Mouse (Mus musculus) kidney, embryonic 14.5 days (tissue): ENCODE data around the gene Mamdc4. TPM values are rescaled to one million over a fixed set of nuclear protein-coding genes. Genes with fewer than 3 reads are reported as not detected.
A peak's percentile ranks its signal among the peaks of the same experiment; 100 is the strongest.

ENCODE experiments used
- ATAC-seq: fragments of 200-750 bp; cut with Nextera tagmentation; 2 replicates; pipeline ENCODE4 v1.8.0; 2017; ENCODE audit warnings: moderate number of reproducible peaks, mild to moderate bottlenecking, moderate TSS enrichment, moderate library complexity; ENCODE audit not compliant: low FRiP score, low TSS enrichment
- H3K27ac ChIP-seq: fragments of 300-500 bp; sonication (generic); 2 replicates; pipeline ENCODE4 v1.5.1; 2014; ENCODE audit warnings: low read depth, mild to moderate bottlenecking, low read length, moderate library complexity, mixed read lengths
- H3K27me3 ChIP-seq: fragments of 300-500 bp; sonication (generic); 2 replicates; pipeline ENCODE4 v1.6.1; 2014; ENCODE audit warnings: mild to moderate bottlenecking, low read length; ENCODE audit not compliant: control insufficient read depth, insufficient read depth
- H3K36me3 ChIP-seq: fragments of 300-500 bp; sonication (generic); 2 replicates; pipeline ENCODE4 v1.6.1; 2014; ENCODE audit warnings: low read length, mixed read lengths; ENCODE audit not compliant: control insufficient read depth, insufficient read depth
- H3K4me1 ChIP-seq: fragments of 300-500 bp; sonication (generic); 2 replicates; pipeline ENCODE4 v1.6.1; 2014; ENCODE audit warnings: low read length, mixed read lengths; ENCODE audit not compliant: control insufficient read depth, insufficient read depth
- H3K4me2 ChIP-seq: fragments of 300-500 bp; sonication (generic); replicated peaks from 2 replicates; pipeline ENCODE4 v1.6.1; 2014; ENCODE audit warnings: low read depth, mild to moderate bottlenecking, low read length
- H3K4me3 ChIP-seq: fragments of 300-500 bp; sonication (generic); 2 replicates; pipeline ENCODE4 v1.5.1; 2014; ENCODE audit warnings: mild to moderate bottlenecking, low read length
- H3K9ac ChIP-seq: fragments of 300-500 bp; sonication (generic); 2 replicates; pipeline ENCODE4 v1.6.1; 2014; ENCODE audit warnings: low read depth, mild to moderate bottlenecking, low read length, moderate library complexity
- H3K9me3 ChIP-seq: fragments of 300-500 bp; sonication (generic); 2 replicates; pipeline ENCODE4 v1.6.1; 2016; ENCODE audit warnings: low read length; ENCODE audit not compliant: control insufficient read depth
- WGBS: fragments of 180-500 bp; shearing (Covaris S2); extraction: QIAGEN DNeasy Blood & Tissue Kit; methylation state at CpG from one replicate; pipeline ENCODE4 v1.1.7; 2014; 5-methylcytosine and 5-hydroxymethylcytosine counted together
- polyA plus RNA-seq: library from polyadenylated mRNA; unstranded; fragments of >200 nt; fragmentation: Nextera tagmentation; extraction: Ambion mirVana; gene quantifications from 2 replicates; pipeline ENCODE4 v1.2.1, GENCODE M21; 2014

Mamdc4 gene
- polyA plus RNA-seq, 1 experiment from 2014 or later = 7.5 TPM

DNA sequence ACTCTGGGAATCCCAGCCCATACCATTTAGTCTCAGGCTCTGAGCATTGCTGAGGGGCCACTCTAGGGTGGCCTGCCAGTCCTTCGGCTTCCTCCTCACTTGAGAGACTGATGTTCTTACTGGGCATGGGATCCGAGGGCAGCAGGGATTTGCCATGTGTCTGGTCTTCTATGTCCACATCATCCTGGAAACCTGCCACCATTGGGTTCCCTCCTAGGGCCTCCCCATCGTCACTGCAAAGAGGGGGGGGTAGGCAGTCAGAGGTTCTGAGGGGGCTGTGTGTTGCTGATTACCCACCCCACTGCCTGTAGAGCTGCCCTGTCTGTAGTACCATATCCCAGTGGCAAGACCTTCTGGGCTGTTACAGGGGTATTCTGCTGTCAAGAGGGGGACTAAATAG is 11.0 kb upstream of the Mamdc4 start:
- no peak overlapping the region for H3K4me2 ChIP-seq
- peaks cover 68% of the 10 kb centered on the region for H3K36me3 ChIP-seq
- H3K4me3 ChIP-seq = no peak overlapping the region
- no peak overlapping the region for H3K9ac ChIP-seq
- no peak for ATAC-seq
- WGBS = 94% methylated on average over 3 of the region's 3 CpGs
- no peaks in the 10 kb centered on the region for H3K9me3 ChIP-seq
- peaks cover 6% of the 10 kb centered on the region for H3K27me3 ChIP-seq
- H3K4me1 ChIP-seq = peaks cover 13% of the 10 kb centered on the region
- H3K27ac ChIP-seq = no peak overlapping the region

- WGBS = 91% methylated on average over 4 of the region's 4 CpGs
- Histone ChIP-seq H3K27me3 (peaks cover 14% of the 10 kb centered on the region), H3K36me3 (peaks cover 64% of the 10 kb centered on the region), H3K9ac (no peak overlapping the region), H3K4me1 (peaks cover 15% of the 10 kb centered on the region), H3K4me3 (no peak overlapping the region), H3K4me2 (no peak overlapping the region), H3K9me3 (no peaks in the 10 kb centered on the region), H3K27ac (no peak overlapping the region)
- no peak for ATAC-seq
Measured at GRCm38 (mm10) chr2:25584856-25585255, 10.2 kb upstream of the Mamdc4 start.

GRCm38 (mm10) chr2:25584152-25584551 is 9.5 kb upstream of the Mamdc4 start:
- Histone ChIP-seq H3K4me1 (peaks cover 22% of the 10 kb centered on the region), H3K27me3 (peaks cover 21% of the 10 kb centered on the region), H3K4me2 (no peak overlapping the region), H3K4me3 (no peak overlapping the region), H3K9me3 (no peaks in the 10 kb centered on the region), H3K36me3 (peaks cover 57% of the 10 kb centered on the region), H3K9ac (no peak overlapping the region), H3K27ac (no peak overlapping the region)
- ATAC-seq = no peak
- 91% methylated on average over 3 of the region's 3 CpGs for WGBS

GRCm38 (mm10) chr2:25583571-25583970 is 8.9 kb upstream of the Mamdc4 start:
- 60% methylated on average over 4 of the region's 4 CpGs for WGBS
- no peaks in the 10 kb centered on the region for H3K9me3 ChIP-seq
- no peak for ATAC-seq
- no peak overlapping the region for H3K9ac ChIP-seq
- no peak overlapping the region for H3K4me3 ChIP-seq
- H3K4me1 ChIP-seq = peaks cover 22% of the 10 kb centered on the region
- peaks cover 55% of the 10 kb centered on the region for H3K36me3 ChIP-seq
- H3K4me2 ChIP-seq = no peak overlapping the region
- peaks cover 26% of the 10 kb centered on the region for H3K27me3 ChIP-seq
- H3K27ac ChIP-seq = no peak overlapping the region

DNA sequence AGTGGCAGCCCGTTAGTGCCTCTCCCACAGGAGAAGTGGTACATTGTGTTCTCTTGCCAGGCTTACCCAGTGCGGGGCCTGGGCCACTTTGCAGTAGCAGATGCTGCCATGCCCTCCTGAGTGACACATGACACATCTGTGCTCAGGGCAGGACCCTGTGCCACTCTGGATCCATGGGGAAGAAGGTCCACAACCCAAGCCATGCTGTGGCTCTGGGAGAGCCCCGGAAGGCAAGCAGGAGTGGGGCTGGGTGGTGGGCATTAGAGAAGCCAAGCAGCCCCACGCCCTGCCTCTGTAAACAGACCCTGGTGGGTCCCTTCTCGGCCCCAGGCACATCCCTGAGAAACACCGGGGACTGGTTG is 8.5 kb upstream of the Mamdc4 start:
- Histone ChIP-seq H3K36me3 (peaks cover 51% of the 10 kb centered on the region), H3K4me1 (peaks cover 26% of the 10 kb centered on the region), H3K9me3 (no peaks in the 10 kb centered on the region), H3K27me3 (peaks cover 31% of the 10 kb centered on the region), H3K27ac (no peak overlapping the region), H3K4me3 (no peak overlapping the region), H3K4me2 (no peak overlapping the region), H3K9ac (no peak overlapping the region)
- no peak for ATAC-seq
- 81% methylated on average over 6 of the region's 6 CpGs for WGBS

DNA sequence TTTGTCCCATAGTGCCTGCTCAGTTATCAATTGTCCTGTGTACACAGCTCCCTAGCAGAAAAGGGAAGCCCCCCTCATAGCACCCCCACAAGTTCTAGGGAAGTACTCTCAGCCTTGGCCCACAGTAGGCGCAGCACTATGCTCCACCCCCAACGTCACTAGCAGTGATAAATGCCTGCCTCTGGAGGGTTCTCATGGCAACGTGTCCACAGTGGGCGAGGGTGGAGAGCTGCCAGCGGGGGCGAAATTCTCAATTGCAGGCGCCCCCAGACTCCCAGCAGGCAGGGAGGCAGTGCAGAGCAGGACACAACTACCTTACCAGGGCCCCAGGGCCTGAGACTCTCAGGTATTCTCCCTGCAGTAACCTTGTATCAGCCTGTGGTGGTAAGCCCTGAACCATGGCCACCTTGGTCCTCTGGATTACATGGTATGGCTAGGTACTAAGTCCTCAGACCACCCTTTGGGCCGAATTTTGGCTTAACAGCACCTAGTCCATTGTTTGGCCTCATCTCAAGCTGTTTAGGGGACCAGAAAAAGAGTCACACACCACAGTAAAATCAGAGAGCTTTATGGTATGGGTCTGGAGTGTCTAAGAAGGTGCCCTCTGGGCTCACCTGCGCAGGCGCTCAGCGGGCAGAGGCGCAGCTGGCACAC is 7.9 kb upstream of the Mamdc4 start:
- Histone ChIP-seq H3K36me3 (peaks cover 46% of the 10 kb centered on the region), H3K9me3 (no peaks in the 10 kb centered on the region), H3K4me3 (no peak overlapping the region), H3K4me2 (no peak overlapping the region), H3K27ac (no peak overlapping the region), H3K4me1 (peaks cover 31% of the 10 kb centered on the region), H3K9ac (no peak overlapping the region), H3K27me3 (peaks cover 36% of the 10 kb centered on the region)
- no peak for ATAC-seq
- WGBS = 55% methylated on average over 12 of the region's 12 CpGs

DNA sequence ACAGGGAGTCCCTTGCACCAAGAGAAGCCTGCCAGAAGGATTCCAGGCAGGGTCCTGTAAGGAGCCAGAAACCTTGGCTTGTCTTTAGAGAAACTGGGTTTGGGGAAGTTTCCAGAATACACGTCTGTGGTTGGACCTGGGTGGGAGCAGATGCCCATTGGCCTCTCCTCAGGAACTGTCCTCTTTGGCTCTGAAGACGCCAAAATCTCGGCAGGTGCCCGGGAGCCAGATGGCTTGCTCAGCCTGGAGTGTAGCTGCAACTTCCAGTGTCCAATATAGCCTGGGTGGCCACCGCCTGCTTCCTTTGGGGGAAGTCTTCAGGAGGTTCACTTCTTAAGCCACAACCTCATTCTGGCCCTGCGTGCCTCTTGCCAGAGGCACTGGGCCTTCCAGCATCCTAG is 7.3 kb upstream of the Mamdc4 start:
- Histone ChIP-seq H3K4me1 (peaks cover 37% of the 10 kb centered on the region), H3K9ac (no peak overlapping the region), H3K27me3 (peaks cover 43% of the 10 kb centered on the region), H3K27ac (no peak overlapping the region), H3K4me3 (no peak overlapping the region), H3K36me3 (peaks cover 39% of the 10 kb centered on the region), H3K4me2 (peak overlapping the region; percentile 61), H3K9me3 (peaks cover 2% of the 10 kb centered on the region; the same call in 1 of the 2 replicates)
- 33% methylated on average over 6 of the region's 6 CpGs for WGBS
- ATAC-seq = no peak

- H3K27me3 ChIP-seq = peaks cover 48% of the 10 kb centered on the region
Measured at GRCm38 (mm10) chr2:25581294-25581864, 6.7 kb upstream of the Mamdc4 start, which contains the start of gene Ajm1. TSS of gene Ajm1 (minus strand) at chr2:25581757.

DNA sequence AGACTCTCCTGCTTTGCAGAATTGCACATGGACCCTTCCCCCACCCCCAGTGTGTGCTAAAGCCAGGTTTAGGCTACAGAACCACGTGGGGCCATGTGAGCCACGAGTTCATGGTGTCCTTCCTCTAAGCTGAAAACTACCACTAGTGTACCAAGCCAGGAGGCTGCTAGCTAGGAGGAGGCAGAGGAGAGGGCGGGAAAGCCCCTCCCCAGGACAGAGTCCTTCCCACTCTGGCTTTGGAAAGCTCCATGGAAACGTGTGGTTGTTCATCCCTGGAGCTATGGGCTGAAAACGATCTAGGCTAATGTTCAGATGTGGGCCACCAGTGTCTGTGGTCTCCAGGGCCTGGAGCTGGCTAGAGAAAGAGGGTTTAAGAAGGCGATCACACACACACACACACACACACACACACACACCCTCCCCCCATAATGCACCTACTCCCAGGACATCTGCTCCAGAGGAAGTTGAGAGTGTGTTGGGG is 6.0 kb upstream of the Mamdc4 start:
- Histone ChIP-seq H3K27me3 (peaks cover 56% of the 10 kb centered on the region), H3K9ac (no peak overlapping the region), H3K4me3 (no peak overlapping the region), H3K4me1 (peaks cover 39% of the 10 kb centered on the region), H3K27ac (no peak overlapping the region), H3K9me3 (peaks cover 2% of the 10 kb centered on the region; the same call in 1 of the 2 replicates), H3K4me2 (no peak overlapping the region), H3K36me3 (peaks cover 27% of the 10 kb centered on the region)
- ATAC-seq = no peak
- WGBS = 50% methylated on average over 6 of the region's 6 CpGs

More at GRCm38 (mm10) chr2:25581294-25581864, 6.7 kb upstream of the Mamdc4 start, which contains the start of gene Ajm1:
- Histone ChIP-seq H3K4me1 (peaks cover 37% of the 10 kb centered on the region), H3K4me3 (peak within 1 kb of the TSS; percentile 32), H3K36me3 (peaks cover 34% of the 10 kb centered on the region), H3K27ac (no peak within 1 kb of the TSS), H3K4me2 (peak within 1 kb of the TSS; percentile 61), H3K9me3 (peaks cover 2% of the 10 kb centered on the region; the same call in 1 of the 2 replicates), H3K9ac (no peak within 1 kb of the TSS)
- peak; percentile 73 for ATAC-seq
- WGBS = 3% methylated on average over 19 of the region's 19 CpGs
